27 mouse cellular contexts compared by ENCODE assay signal in genomic region chr3:52797164-52797563, GRCm38 (mm10).
A peak's percentile ranks its signal among the peaks of the same experiment; 100 is the strongest.
DNase-seq lines count a peak whose midpoint lies in the region; ATAC-seq and TF ChIP-seq lines count a peak whose summit lies in the region.
"Had no signal": no experiment of that assay in that cellular context is flagged by ENCODE, and none has a peak within 500 bp of the region (broad histone marks: within the 10 kb centered on the region; RNA-seq: fewer than 3 reads in every experiment).

No protein-coding gene starts in this region.

- H3K9me3 ChIP-seq in liver, embryonic 14.5 days (ENCODE audit: control insufficient read depth, low read length): no peaks in the 10 kb centered on the region
- H3K9me3 ChIP-seq: embryonic facial prominence, embryonic 12.5 days; embryonic facial prominence, embryonic 15.5 days; forebrain, embryonic 12.5 days; forebrain, embryonic 15.5 days; heart, embryonic 10.5 days; hindbrain, embryonic 15.5 days had no signal

- DNase-seq in ovary, adult 18-20 months (ENCODE audit: low spot score): peak; percentile 21
- no peak for DNase-seq in ovary, postnatal 14 days (ENCODE audit: low spot score)
- DNase-seq in liver, embryonic 14.5 days (ENCODE audit: low read depth in 3 of 3, low spot score in 3 of 3): no peak
- no peak for DNase-seq in retina, postnatal 1 day
- no peak for DNase-seq in left cerebral cortex, adult 2 months (ENCODE audit: extremely low spot score in 1 of 2, low spot score in 2 of 2)
- DNase-seq in gastrocnemius, adult 8-10 months (ENCODE audit: low spot score in 2 of 2): no peak
- DNase-seq: adrenal gland, adult 2 months; B cell, adult 2 months; cerebellum, adult 11 months; cerebellum, adult 2 months; cerebellum, postnatal 10 days; cerebellum, postnatal 36 days; gastrocnemius, postnatal 10 days; gastrocnemius, postnatal 36 days had no signal

- no peak overlapping the region for H3K27ac ChIP-seq in liver, embryonic 14.5 days
- H3K27ac ChIP-seq in left cerebral cortex, adult 2 months: no peak overlapping the region
- H3K27ac ChIP-seq: embryonic facial prominence, embryonic 12.5 days; embryonic facial prominence, embryonic 15.5 days; forebrain, embryonic 12.5 days; forebrain, embryonic 15.5 days; heart, adult 2 months; heart, embryonic 10.5 days; hindbrain, embryonic 15.5 days had no signal

- TF ChIP-seq CTCF in liver, embryonic 14.5 days (IDR thresholded peaks at IDR 0.05; ENCODE audit: low read depth): no peak
- TF ChIP-seq CTCF in left cerebral cortex, adult 2 months (IDR thresholded peaks at IDR 0.05): no peak

- no peaks in the 10 kb centered on the region for H3K27me3 ChIP-seq in liver, embryonic 14.5 days (ENCODE audit: control insufficient read depth, insufficient read depth, low read length)
- H3K27me3 ChIP-seq: CH12.LX; embryonic facial prominence, embryonic 12.5 days; embryonic facial prominence, embryonic 15.5 days; forebrain, embryonic 12.5 days; forebrain, embryonic 15.5 days; heart, embryonic 13.5 days; hindbrain, embryonic 15.5 days had no signal

- no peaks in the 10 kb centered on the region for H3K4me1 ChIP-seq in liver, embryonic 14.5 days (replicated peaks; ENCODE audit: control insufficient read depth in 2 of 2, insufficient read depth in 2 of 2, low read length in 1 of 2)
- H3K4me1 ChIP-seq: embryonic facial prominence, embryonic 12.5 days; embryonic facial prominence, embryonic 15.5 days; forebrain, embryonic 12.5 days; forebrain, embryonic 15.5 days; heart, embryonic 10.5 days; hindbrain, embryonic 15.5 days had no signal

- H3K4me3 ChIP-seq in liver, embryonic 14.5 days (ENCODE audit: insufficient read depth in 1 of 2, low read depth in 2 of 2, low read length in 2 of 2): no peak overlapping the region
- H3K4me3 ChIP-seq in left cerebral cortex, adult 2 months: no peak overlapping the region
- H3K4me3 ChIP-seq: embryonic facial prominence, embryonic 12.5 days; embryonic facial prominence, embryonic 15.5 days; erythroblast, embryonic 14.5 days; forebrain, embryonic 12.5 days; forebrain, embryonic 15.5 days; heart, adult 2 months; heart, embryonic 10.5 days; hindbrain, embryonic 15.5 days had no signal

- intact Hi-C loops in left cerebral cortex, adult 2 months (cut with DNase I): no loop called here

- no peak overlapping the region for H3K9ac ChIP-seq in liver, embryonic 14.5 days (replicated peaks)
- H3K9ac ChIP-seq: embryonic facial prominence, embryonic 12.5 days; embryonic facial prominence, embryonic 15.5 days; forebrain, embryonic 12.5 days; forebrain, embryonic 15.5 days; hindbrain, embryonic 15.5 days had no signal

- 34% methylated on average over 4 of the region's 4 CpGs for WGBS in liver, embryonic 14.5 days (ENCODE audit: insufficient replicate concordance)

- no peaks in the 10 kb centered on the region for H3K36me3 ChIP-seq in liver, embryonic 14.5 days (replicated peaks; ENCODE audit: control insufficient read depth, insufficient read depth, low read depth)
- H3K36me3 ChIP-seq: embryonic facial prominence, embryonic 12.5 days; embryonic facial prominence, embryonic 15.5 days; forebrain, embryonic 12.5 days; forebrain, embryonic 15.5 days; G1E; heart, embryonic 10.5 days; heart, embryonic 13.5 days; hindbrain, embryonic 15.5 days had no signal

- H3K4me2 ChIP-seq in liver, embryonic 14.5 days (ENCODE audit: low read depth): no peak overlapping the region
- H3K4me2 ChIP-seq: embryonic facial prominence, embryonic 12.5 days; embryonic facial prominence, embryonic 15.5 days; forebrain, embryonic 12.5 days; forebrain, embryonic 15.5 days; hindbrain, embryonic 15.5 days had no signal

- no peak for TF ChIP-seq EP300 in liver, embryonic 14.5 days (IDR thresholded peaks at IDR 0.05; ENCODE audit: low read depth)

- ATAC-seq in liver, embryonic 14.5 days (ENCODE audit: insufficient read depth): peak; percentile 39; the same call in 1 of the 2 replicates
- ATAC-seq in megakaryocyte progenitor cell, adult 5-6 weeks (replicated peaks; ENCODE audit: poor library complexity): peak; percentile 52
- ATAC-seq: forebrain, embryonic 15.5 days; Patski had no signal
